Mouse (Mus musculus) olfactory bulb, adult 2 months (tissue): ENCODE results near the gene Rhbg.

Experiments
- CTCF ChIP-seq: fragments of 200-500 bp; IDR thresholded peaks from 2 replicates; pipeline ENCODE4 v1.5.1; 2012; ENCODE audit warnings: low read depth, mild to moderate bottlenecking, low read length, moderate library complexity; ENCODE audit not compliant: insufficient read depth
- POLR2A ChIP-seq: fragments of 200-500 bp; IDR thresholded peaks from 2 replicates; pipeline ENCODE4 v1.6.1; 2012; ENCODE audit warnings: mild to moderate bottlenecking, low read depth, low read length, moderate library complexity; ENCODE audit not compliant: insufficient read depth

GRCm38 (mm10) chr3:88255950-88256349 lies 1.4 kb upstream of the Rhbg start:
- no peak for TF ChIP-seq POLR2A
- no peak for TF ChIP-seq CTCF
